8 mouse cellular contexts compared by ENCODE assay signal in the genomic region with DNA sequence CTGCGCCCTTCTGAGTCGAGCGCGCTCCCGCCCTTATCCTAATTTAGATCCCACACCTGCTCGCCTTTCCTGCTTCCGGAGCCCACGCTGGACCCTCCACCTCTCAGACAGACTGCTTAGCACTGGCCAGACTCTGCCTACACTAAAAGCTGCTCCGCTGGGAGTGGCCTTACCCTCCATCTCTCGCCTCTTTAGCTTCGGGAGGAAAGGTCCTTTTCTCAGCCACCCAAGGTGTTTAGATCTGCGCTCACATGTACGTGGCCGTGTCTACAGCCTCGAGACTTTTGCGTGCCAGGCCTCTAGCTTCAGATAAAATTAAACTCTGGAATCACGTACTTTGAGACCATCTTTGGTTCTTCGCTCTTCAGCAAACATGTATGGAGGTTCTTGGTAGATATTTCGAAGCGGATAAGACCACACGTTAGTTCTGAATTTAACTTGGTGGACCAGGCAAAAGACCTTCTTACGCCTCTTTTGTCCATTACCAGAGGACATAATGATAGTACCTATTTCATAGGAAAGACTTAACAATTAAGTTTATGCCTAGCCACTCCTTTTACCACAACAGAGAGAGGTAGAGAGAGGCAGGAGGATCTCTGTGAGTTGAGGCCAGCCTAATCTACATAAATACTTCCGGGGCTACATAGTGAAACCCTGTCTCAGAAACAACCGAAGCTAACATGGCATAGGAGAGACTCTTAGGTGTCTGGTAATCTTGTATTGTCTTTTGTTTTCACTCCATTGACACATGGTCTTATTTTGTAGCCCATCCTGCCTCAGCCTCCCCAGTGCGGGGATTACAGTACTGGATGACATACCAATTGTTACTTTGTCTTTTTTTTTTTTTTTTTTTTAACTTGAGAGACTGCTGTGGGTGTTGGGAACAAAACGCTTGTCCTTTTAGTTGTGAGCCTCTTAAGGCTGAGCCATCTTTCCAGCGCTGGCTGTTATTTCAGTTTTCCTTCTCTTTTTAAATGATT. TPM values are rescaled to one million over a fixed set of nuclear protein-coding genes. Genes with fewer than 3 reads are reported as not detected.
A peak's percentile ranks its signal among the peaks of the same experiment; 100 is the strongest.
DNase-seq lines count a peak whose midpoint lies in the region; ATAC-seq and TF ChIP-seq lines count a peak whose summit lies in the region.

No protein-coding gene starts in this region.

- H3K9ac ChIP-seq in kidney, embryonic 14.5 days (ENCODE audit: low read depth, low read length) = peak overlapping the region; percentile 71
- H3K9ac ChIP-seq in forebrain, postnatal 0 days = peak overlapping the region; percentile 84

- peak; percentile 14; the same call in 1 of the 2 replicates for ATAC-seq in kidney, embryonic 14.5 days (ENCODE audit: low FRiP score, low TSS enrichment)
- peak; percentile 3; the same call in 1 of the 2 replicates for ATAC-seq in forebrain, postnatal 0 days

- H3K36me3 ChIP-seq in kidney, embryonic 14.5 days (ENCODE audit: control insufficient read depth, insufficient read depth, low read length) = peaks cover 15% of the 10 kb centered on the region
- peaks cover 12% of the 10 kb centered on the region for H3K36me3 ChIP-seq in forebrain, postnatal 0 days (ENCODE audit: insufficient read depth)

- peak overlapping the region; percentile 89 for H3K4me2 ChIP-seq in kidney, embryonic 14.5 days (replicated peaks; ENCODE audit: low read depth, low read length)
- H3K4me2 ChIP-seq in forebrain, postnatal 0 days (ENCODE audit: low read depth) = peak overlapping the region; percentile 86

- H3K4me1 ChIP-seq in kidney, embryonic 14.5 days (ENCODE audit: control insufficient read depth, insufficient read depth, low read length) = peaks cover 12% of the 10 kb centered on the region
- H3K4me1 ChIP-seq in forebrain, postnatal 0 days (ENCODE audit: insufficient read depth) = peaks cover 8% of the 10 kb centered on the region

- no peak for DNase-seq in kidney, postnatal 25 days
- DNase-seq in MN1 (ENCODE audit: low spot score) = peak; percentile 57
- no peak for DNase-seq in forebrain, postnatal 0 days
- peak; percentile 20 for DNase-seq in lung, postnatal 36 days
- DNase-seq in adrenal gland, adult 18-20 months (ENCODE audit: low spot score in 2 of 2) = no peak
- DNase-seq in adrenal gland, postnatal 25 days = no peak
- DNase-seq in adrenal gland, postnatal 36 days = no peak

- H3K4me3 ChIP-seq in kidney, embryonic 14.5 days (ENCODE audit: low read length) = peak overlapping the region; percentile 90
- H3K4me3 ChIP-seq in forebrain, postnatal 0 days (ENCODE audit: low read depth, low read length) = peak overlapping the region; percentile 90

- H3K27me3 ChIP-seq in kidney, embryonic 14.5 days (ENCODE audit: control insufficient read depth, insufficient read depth, low read length) = no peaks in the 10 kb centered on the region
- H3K27me3 ChIP-seq in forebrain, postnatal 0 days (ENCODE audit: insufficient read depth, low read length) = no peaks in the 10 kb centered on the region

- TF ChIP-seq CTCF in forebrain, postnatal 0 days (IDR thresholded peaks at IDR 0.05; ENCODE audit: low read depth) = no peak

- no peaks in the 10 kb centered on the region for H3K9me3 ChIP-seq in kidney, embryonic 14.5 days (ENCODE audit: control insufficient read depth, low read length)
- no peaks in the 10 kb centered on the region for H3K9me3 ChIP-seq in forebrain, postnatal 0 days (ENCODE audit: low read length)

- 26% methylated on average over 27 of the region's 27 CpGs for WGBS in kidney, embryonic 14.5 days
- WGBS in forebrain, postnatal 0 days = 26% methylated on average over 27 of the region's 27 CpGs

- peak overlapping the region; percentile 95 for H3K27ac ChIP-seq in kidney, embryonic 14.5 days (ENCODE audit: low read depth, low read length)
- peak overlapping the region; percentile 97 for H3K27ac ChIP-seq in forebrain, postnatal 0 days (ENCODE audit: low read depth, low read length)

RNA-seq across cellular contexts. Expression of a gene that starts 1.4 kb away (rescaled TPM):
- 15.2 and 18.6 TPM in 2 replicates for polyA plus RNA-seq in kidney, embryonic 14.5 days (2014; fragmentation: Nextera tagmentation; extraction: Ambion mirVana)
- 162 and 167 TPM in 2 replicates for total RNA-seq in forebrain, postnatal 0 days (2014; rRNA removed)
- 24.3 and 26.2 TPM in 2 replicates for polyA plus RNA-seq in forebrain, postnatal 0 days (2015; fragmentation: Nextera tagmentation; extraction: Ambion mirVana)
- total RNA-seq in adrenal gland, adult 18-20 months (2021) = 10 to 100 TPM; 44.3 to 53.4 TPM
- total RNA-seq in adrenal gland, postnatal 25 days (2021) = 53.6 and 62.4 TPM in 2 replicates
- total RNA-seq in adrenal gland, postnatal 36 days (2021) = 10 to 100 TPM; 51.6 to 54.2 TPM

RNA-seq across cellular contexts. Expression of a gene that starts 13.1 kb away (rescaled TPM):
- polyA plus RNA-seq in kidney, embryonic 14.5 days (2014; fragmentation: Nextera tagmentation; extraction: Ambion mirVana) = 41.6 and 54.2 TPM in 2 replicates
- total RNA-seq in forebrain, postnatal 0 days (2014; rRNA removed) = 72.5 and 77.4 TPM in 2 replicates
- polyA plus RNA-seq in forebrain, postnatal 0 days (2015; fragmentation: Nextera tagmentation; extraction: Ambion mirVana) = 63.0 and 67.0 TPM in 2 replicates
- 10 to 100 TPM; 43.3 to 55.3 TPM for total RNA-seq in adrenal gland, adult 18-20 months (2021)
- 50.6 and 63.0 TPM in 2 replicates for total RNA-seq in adrenal gland, postnatal 25 days (2021)
- total RNA-seq in adrenal gland, postnatal 36 days (2021) = 10 to 100 TPM; 47.3 to 60.4 TPM

RNA-seq across cellular contexts. Expression of a gene that starts 21.7 kb away (rescaled TPM):
- 86.5 and 105 TPM in 2 replicates for polyA plus RNA-seq in kidney, embryonic 14.5 days (2014; fragmentation: Nextera tagmentation; extraction: Ambion mirVana)
- total RNA-seq in forebrain, postnatal 0 days (2014; rRNA removed) = 94.3 and 109 TPM in 2 replicates
- polyA plus RNA-seq in forebrain, postnatal 0 days (2015; fragmentation: Nextera tagmentation; extraction: Ambion mirVana) = 73.2 and 78.7 TPM in 2 replicates
- total RNA-seq in adrenal gland, adult 18-20 months (2021) = 100 to 1,000 TPM in 1 of 2 experiments, 10 to 100 TPM in 1; 93.7 to 117 TPM
- 113 and 116 TPM in 2 replicates for total RNA-seq in adrenal gland, postnatal 25 days (2021)
- total RNA-seq in adrenal gland, postnatal 36 days (2021) = 100 to 1,000 TPM; 101 to 103 TPM

RNA-seq across cellular contexts. Expression of a gene that starts 29.3 kb away (rescaled TPM):
- polyA plus RNA-seq in kidney, embryonic 14.5 days (2014; fragmentation: Nextera tagmentation; extraction: Ambion mirVana) = 0.09 TPM in 1 of 2 replicates, not detected in the other
- total RNA-seq in forebrain, postnatal 0 days (2014; rRNA removed) = 0.54 and 1.4 TPM in 2 replicates
- polyA plus RNA-seq in forebrain, postnatal 0 days (2015; fragmentation: Nextera tagmentation; extraction: Ambion mirVana) = 0.11 TPM in 1 of 2 replicates, not detected in the other
- total RNA-seq in adrenal gland, adult 18-20 months (2021) = under 1 TPM; 0.30 to 0.61 TPM
- 0.36 TPM in 1 of 2 replicates, not detected in the other for total RNA-seq in adrenal gland, postnatal 25 days (2021)
- under 1 TPM; 0.10 to 0.30 TPM for total RNA-seq in adrenal gland, postnatal 36 days (2021)

RNA-seq across cellular contexts. Expression of a gene that starts 49.2 kb away (rescaled TPM):
- polyA plus RNA-seq in kidney, embryonic 14.5 days (2014; fragmentation: Nextera tagmentation; extraction: Ambion mirVana) = 18.2 and 22.9 TPM in 2 replicates
- total RNA-seq in forebrain, postnatal 0 days (2014; rRNA removed) = 0.62 and 1.0 TPM in 2 replicates
- polyA plus RNA-seq in forebrain, postnatal 0 days (2015; fragmentation: Nextera tagmentation; extraction: Ambion mirVana) = 1.5 and 1.6 TPM in 2 replicates
- under 1 TPM in 1 of 2 experiments, not detected in 1; 0.46 TPM for total RNA-seq in adrenal gland, adult 18-20 months (2021)
- total RNA-seq in adrenal gland, postnatal 25 days (2021) = 1.3 and 1.5 TPM in 2 replicates
- under 1 TPM; 0.66 to 0.76 TPM for total RNA-seq in adrenal gland, postnatal 36 days (2021)

Comparison
In these comparisons a context has a peak if more than half of its experiments do, and no peak if none do; other contexts are left out.
1. DNase-seq: peak in MN1 (single experiment) and lung, postnatal 36 days (single experiment); none in kidney, postnatal 25 days (0 of 2), forebrain, postnatal 0 days (single experiment), adrenal gland, adult 18-20 months (0 of 2), adrenal gland, postnatal 25 days (single experiment) and adrenal gland, postnatal 36 days (0 of 2).